Mouse (Mus musculus) stomach, postnatal 0 days (tissue): Measurements from ENCODE around the gene Hoxd13.

Experiments
- CTCF ChIP-seq: IDR thresholded peaks from 2 replicates; pipeline ENCODE4 v1.5.1; 2016; ENCODE audit warnings: antibody characterized with exemption, low read depth, mild to moderate bottlenecking, moderate library complexity
- EP300 ChIP-seq: optimal IDR thresholded peaks from 2 replicates; pipeline ENCODE3; 2016; ENCODE audit warnings: antibody characterized with exemption

- TF ChIP-seq CTCF (no peak), EP300 (no peak)
Measured at GRCm38 (mm10) chr2:74680561-74681398, 12.7 kb downstream of the Hoxd13 start.
